Mouse (Mus musculus) heart, postnatal 0 days (tissue): Measurements from ENCODE around the gene Cfap99. TPM values are rescaled to one million over a fixed set of nuclear protein-coding genes. Genes with fewer than 3 reads are reported as not detected.

Source experiments
- ATAC-seq: fragments of 200-750 bp; cut with Nextera tagmentation; 2 replicates; pipeline ENCODE4 v1.8.0; 2017; ENCODE audit warnings: low read depth, moderate number of reproducible peaks, moderate library complexity; ENCODE audit not compliant: insufficient read depth
- DNase-seq: peaks from one replicate; pipeline ENCODE4 v3.0.0-alpha.2; 2016; ENCODE audit warnings: low spot score
- H3K27ac ChIP-seq: fragments of 300-500 bp; sonication (generic); 2 replicates; pipeline ENCODE4 v1.5.1; 2014; ENCODE audit warnings: low read depth, mild to moderate bottlenecking
- H3K27me3 ChIP-seq: fragments of 300-500 bp; sonication (generic); 2 replicates; pipeline ENCODE4 v1.6.1; 2014; ENCODE audit warnings: low read length, mixed read lengths; ENCODE audit not compliant: control insufficient read depth, insufficient read depth
- H3K36me3 ChIP-seq: fragments of 300-500 bp; sonication (generic); replicated peaks from 2 replicates; pipeline ENCODE4 v1.6.1; 2014; ENCODE audit warnings: low read length, mixed read lengths; ENCODE audit not compliant: control insufficient read depth, insufficient read depth
- H3K4me1 ChIP-seq: fragments of 300-500 bp; sonication (generic); 2 replicates; pipeline ENCODE4 v1.6.1; 2014; ENCODE audit warnings: antibody characterized with exemption; ENCODE audit not compliant: control insufficient read depth, insufficient read depth
- H3K4me2 ChIP-seq: fragments of 300-500 bp; sonication (generic); 2 replicates; pipeline ENCODE4 v1.6.1; 2014; ENCODE audit warnings: low read depth, mild to moderate bottlenecking, low read length, moderate library complexity
- H3K4me3 ChIP-seq: fragments of 300-500 bp; sonication (generic); 2 replicates; pipeline ENCODE4 v1.5.1; 2014; ENCODE audit warnings: low read depth, low read length
- H3K9ac ChIP-seq: fragments of 300-500 bp; sonication (generic); replicated peaks from 2 replicates; pipeline ENCODE4 v1.6.1; 2014; ENCODE audit warnings: low read depth, low read length, mixed read lengths
- H3K9me3 ChIP-seq: fragments of 300-500 bp; sonication (generic); replicated peaks from 2 replicates; pipeline ENCODE4 v1.6.1; 2016; ENCODE audit warnings: low read length; ENCODE audit not compliant: control insufficient read depth
- CTCF ChIP-seq: IDR thresholded peaks from 2 replicates; pipeline ENCODE4 v1.5.1; 2016; ENCODE audit warnings: antibody characterized with exemption, control low read depth, low read depth
- EP300 ChIP-seq: IDR thresholded peaks from 2 replicates; pipeline ENCODE4 v1.6.1; 2016; ENCODE audit warnings: antibody characterized with exemption, low read depth
- WGBS: fragments of 180-500 bp; shearing (Covaris S2); extraction: QIAGEN DNeasy Blood & Tissue Kit; methylation state at CpG from one replicate; pipeline ENCODE4 v1.1.7; 2014; 5-methylcytosine and 5-hydroxymethylcytosine counted together
- polyA plus RNA-seq: library from polyadenylated mRNA; unstranded; fragments of >200 nt; fragmentation: Nextera tagmentation; extraction: Ambion mirVana; gene quantifications from 2 replicates; pipeline ENCODE4 v1.2.1, GENCODE M21; 2015
- total RNA-seq: library from RNA; depleted of rRNA; stranded (reverse); fragments of >200 nt; gene quantifications from 2 replicates; pipeline ENCODE4 v1.2.3, GENCODE M21; 2014; ENCODE audit warnings: low replicate concordance

The Cfap99 gene
- total and polyA plus RNA-seq, 2 experiments from 2014 or later, result not detected

DNA sequence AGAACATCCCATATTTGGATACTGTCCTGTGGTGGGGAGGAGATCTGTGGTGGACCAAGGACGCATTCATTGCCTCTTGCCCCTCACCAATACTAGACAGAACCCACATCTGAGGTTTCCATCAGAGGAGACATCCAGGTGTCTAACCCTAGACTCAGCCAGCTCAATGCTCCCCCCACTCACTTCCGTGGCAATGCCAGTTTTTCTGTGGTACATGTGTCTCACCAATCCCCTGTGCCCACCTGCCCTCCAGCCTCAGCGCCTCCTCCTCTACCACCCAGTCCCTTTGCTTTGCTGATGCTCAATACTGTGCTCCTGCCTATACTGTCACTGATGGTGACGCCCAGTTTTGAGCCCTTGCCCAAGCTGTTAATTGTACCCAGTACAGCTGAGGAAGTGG lies 32.8 kb downstream of the Cfap99 start:
- TF ChIP-seq CTCF, result no peak
- no peak for TF ChIP-seq EP300
- no peak overlapping the region for H3K4me2 ChIP-seq
- no peak for ATAC-seq
- DNase-seq, result no peak
- H3K4me1 ChIP-seq, result no peaks in the 10 kb centered on the region
- no peak overlapping the region for H3K27ac ChIP-seq
- WGBS, result 80% methylated on average over 4 of the region's 4 CpGs
- H3K27me3 ChIP-seq, result no peaks in the 10 kb centered on the region
- H3K9ac ChIP-seq, result no peak overlapping the region
- H3K9me3 ChIP-seq, result no peaks in the 10 kb centered on the region
- no peak overlapping the region for H3K4me3 ChIP-seq
- no peaks in the 10 kb centered on the region for H3K36me3 ChIP-seq

DNA sequence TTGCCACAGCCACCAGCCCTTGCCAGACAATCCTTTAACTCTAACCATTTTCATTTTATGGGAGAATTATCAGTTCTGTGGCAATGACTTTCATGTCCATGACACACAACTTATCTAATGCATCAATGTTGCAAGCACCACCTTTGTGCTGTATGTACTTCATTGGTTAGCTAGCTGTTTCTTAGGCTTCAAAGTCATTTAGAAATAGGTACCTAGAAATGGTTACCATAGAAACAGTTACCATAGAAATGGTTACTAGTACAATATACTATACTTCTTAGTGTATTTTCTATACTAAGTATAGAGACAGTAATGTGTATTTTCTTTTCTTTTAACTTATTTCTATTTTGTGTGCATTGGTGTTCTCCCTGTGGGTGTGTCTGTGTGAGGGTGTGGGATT lies 36.9 kb downstream of the Cfap99 start:
- Histone ChIP-seq H3K4me3 (no peak overlapping the region), H3K27ac (no peak overlapping the region), H3K4me2 (no peak overlapping the region), H3K27me3 (0 out of 2 replicates have a peak, but pooled peaks cover 4% of the 10 kb centered on the region), H3K36me3 (no peaks in the 10 kb centered on the region), H3K9me3 (no peaks in the 10 kb centered on the region), H3K4me1 (no peaks in the 10 kb centered on the region), H3K9ac (no peak overlapping the region)
- TF ChIP-seq CTCF (no peak), EP300 (no peak)
- no peak for DNase-seq
- ATAC-seq, result no peak

GRCm38 (mm10) chr5:34326249-34326691 lies 37.9 kb downstream of the Cfap99 start:
- no peak for DNase-seq

GRCm38 (mm10) chr5:34326875-34327576 lies 38.6 kb downstream of the Cfap99 start:
- H3K4me3 ChIP-seq, result peak overlapping the region; percentile 41
- TF ChIP-seq CTCF, result no peak
- ATAC-seq (peak; percentile 44), DNase-seq (no peak)
- H3K27ac ChIP-seq, result no peak overlapping the region
- H3K4me2 ChIP-seq, result peak overlapping the region; percentile 62
- no peaks in the 10 kb centered on the region for H3K9me3 ChIP-seq
- H3K4me1 ChIP-seq, result no peaks in the 10 kb centered on the region
- WGBS, result 10% methylated on average over 31 of the region's 31 CpGs
- 0 out of 2 replicates have a peak, but pooled peaks cover 4% of the 10 kb centered on the region for H3K27me3 ChIP-seq
- H3K36me3 ChIP-seq, result no peaks in the 10 kb centered on the region
- peak overlapping the region; percentile 27; the same call in 1 of the 2 replicates for H3K9ac ChIP-seq

More at GRCm38 (mm10) chr5:34326249-34326691, 37.9 kb downstream of the Cfap99 start:
- Histone ChIP-seq H3K9ac (0 out of 2 replicates have a peak overlapping the region, but pooled peaks have one; percentile 27), H3K36me3 (no peaks in the 10 kb centered on the region), H3K9me3 (no peaks in the 10 kb centered on the region), H3K4me3 (no peak overlapping the region), H3K27ac (no peak overlapping the region), H3K27me3 (0 out of 2 replicates have a peak, but pooled peaks cover 4% of the 10 kb centered on the region), H3K4me2 (peak overlapping the region; percentile 62; the same call in 1 of the 2 replicates), H3K4me1 (no peaks in the 10 kb centered on the region)
- ATAC-seq, result no peak
- no peak for TF ChIP-seq EP300
- no peak for TF ChIP-seq CTCF
- WGBS, result 32% methylated on average over 4 of the region's 4 CpGs

GRCm38 (mm10) chr5:34330136-34330535 lies 41.7 kb downstream of the Cfap99 start:
- H3K4me1 ChIP-seq, result peaks cover 1% of the 10 kb centered on the region
- 0 out of 2 replicates have a peak, but pooled peaks cover 4% of the 10 kb centered on the region for H3K27me3 ChIP-seq
- WGBS, result 82% methylated on average over 2 of the region's 2 CpGs
- H3K36me3 ChIP-seq, result no peaks in the 10 kb centered on the region; the same call in 1 of the 2 replicates
- H3K9ac ChIP-seq, result no peak overlapping the region
- no peak overlapping the region for H3K4me2 ChIP-seq
- DNase-seq (no peak), ATAC-seq (no peak)
- no peak overlapping the region for H3K27ac ChIP-seq
- H3K4me3 ChIP-seq, result no peak overlapping the region
- no peaks in the 10 kb centered on the region for H3K9me3 ChIP-seq
- TF ChIP-seq CTCF (no peak), EP300 (no peak)
